Mouse (Mus musculus): Measurements from ENCODE around the gene Otulin.

Otulin gene

DNA sequence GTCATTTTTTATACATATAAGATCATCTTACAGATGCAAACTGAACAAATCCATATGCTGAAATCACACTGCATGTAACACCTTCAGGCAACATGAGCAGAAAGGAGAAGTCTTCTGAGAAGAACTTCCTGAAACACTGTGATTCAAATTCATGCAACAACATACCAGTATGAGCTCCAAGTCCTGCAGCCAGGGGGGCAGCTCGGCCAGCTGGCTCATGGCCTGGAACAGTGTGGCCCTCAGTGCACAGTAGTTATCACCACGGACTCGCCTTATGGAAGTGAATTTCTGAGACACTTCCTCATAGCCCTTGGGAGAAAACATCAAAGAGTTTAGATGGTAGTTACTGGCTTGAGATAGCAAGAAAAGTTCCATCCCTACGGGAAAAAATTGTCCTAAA lies 14.3 kb downstream of the Otulin start:
- DNase-seq (ENCODE audit: low read depth, low spot score), result no peak

DNA sequence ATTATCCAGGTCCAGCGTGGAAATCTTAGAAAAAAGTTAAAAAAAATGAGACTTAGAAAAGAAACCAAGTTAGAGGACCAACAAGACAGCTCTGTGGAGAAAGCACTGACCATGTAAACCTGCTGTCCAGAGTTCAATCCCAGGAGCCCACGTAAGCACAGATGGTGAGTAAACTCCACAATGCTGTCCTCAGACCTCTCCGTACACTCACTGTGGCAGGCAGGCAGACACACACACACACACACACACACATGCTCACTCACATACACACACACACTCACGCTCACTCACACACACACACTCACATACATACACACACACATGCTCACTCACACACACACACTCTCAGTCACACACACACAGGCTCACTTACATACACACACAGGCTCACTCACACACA lies 17.2 kb downstream of the Otulin start:
- DNase-seq (ENCODE audit: low read depth, low spot score), result no peak

DNA sequence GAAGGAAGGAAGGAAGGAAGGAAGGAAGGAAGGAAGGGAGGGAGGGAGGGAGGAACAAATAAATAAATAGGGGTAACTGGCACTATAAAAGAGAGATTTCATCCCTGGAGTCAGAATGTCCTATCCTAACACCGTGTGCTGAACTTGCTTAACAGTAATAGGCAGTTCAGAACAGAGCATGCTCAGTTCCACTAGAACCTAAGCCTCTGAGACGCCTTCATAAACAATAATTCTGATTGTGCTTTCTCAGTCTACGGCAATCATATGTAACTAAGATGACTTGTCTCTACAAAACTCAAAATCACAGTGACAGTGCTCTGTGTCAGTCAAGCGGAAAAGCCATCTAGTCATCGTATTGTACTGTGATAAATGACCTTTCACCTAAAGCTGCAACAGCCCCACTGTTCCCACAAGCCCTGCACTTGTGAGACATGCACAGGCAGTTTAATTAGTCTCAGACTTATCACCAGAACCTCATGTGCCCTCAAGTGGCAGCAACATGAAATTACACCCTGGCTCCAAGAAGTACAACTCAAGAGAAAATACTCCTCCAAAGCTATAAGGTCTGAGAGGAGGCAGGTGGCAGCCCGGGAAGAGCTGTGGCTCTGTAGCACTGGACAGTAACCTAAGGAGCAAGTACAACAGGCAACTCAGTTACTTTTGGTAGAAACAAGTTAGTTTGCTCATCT lies 17.8 kb downstream of the Otulin start:
- peak; percentile 79 for DNase-seq (ENCODE audit: low read depth, low spot score)

DNA sequence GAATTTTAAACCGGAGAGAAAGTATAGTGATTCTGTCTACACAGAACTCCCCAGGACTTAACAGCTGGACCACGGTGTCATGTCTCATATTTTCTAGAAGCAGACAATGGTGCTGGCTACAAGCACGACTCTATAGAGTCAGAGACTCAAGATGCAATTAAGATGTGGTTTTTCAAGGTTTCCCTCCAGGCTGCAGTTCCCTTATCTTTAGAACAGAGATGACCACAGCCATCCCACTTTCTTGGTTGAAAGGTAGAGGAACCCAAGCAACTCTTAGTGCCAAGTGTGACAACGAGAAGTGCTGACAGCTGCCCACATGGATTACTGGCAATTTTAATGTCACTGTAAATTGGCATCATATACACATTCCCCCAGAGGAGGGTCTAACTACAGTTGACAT lies 20.9 kb downstream of the Otulin start:
- DNase-seq (ENCODE audit: low read depth, low spot score), result no peak

DNA sequence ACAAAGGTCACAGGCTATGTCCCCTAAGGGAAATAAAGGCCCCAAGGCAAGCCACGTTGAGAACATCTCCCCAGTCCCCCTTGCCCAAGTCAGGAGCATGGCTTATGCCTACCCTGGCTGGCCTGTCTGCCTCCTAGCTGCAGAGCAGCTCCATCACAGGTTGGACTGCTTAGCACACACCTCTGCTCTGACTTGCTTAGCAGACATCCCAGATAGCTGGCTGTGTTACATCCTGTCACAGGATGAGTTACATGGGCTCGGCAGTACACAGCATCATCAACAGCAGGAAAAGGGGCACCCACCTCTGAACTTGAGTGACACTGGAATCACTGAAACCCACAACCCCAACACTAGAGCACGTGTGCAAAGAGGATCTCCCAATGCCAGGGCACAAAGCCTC lies 25.2 kb downstream of the Otulin start:
- DNase-seq (ENCODE audit: low read depth, low spot score), result peak; percentile 14

DNA sequence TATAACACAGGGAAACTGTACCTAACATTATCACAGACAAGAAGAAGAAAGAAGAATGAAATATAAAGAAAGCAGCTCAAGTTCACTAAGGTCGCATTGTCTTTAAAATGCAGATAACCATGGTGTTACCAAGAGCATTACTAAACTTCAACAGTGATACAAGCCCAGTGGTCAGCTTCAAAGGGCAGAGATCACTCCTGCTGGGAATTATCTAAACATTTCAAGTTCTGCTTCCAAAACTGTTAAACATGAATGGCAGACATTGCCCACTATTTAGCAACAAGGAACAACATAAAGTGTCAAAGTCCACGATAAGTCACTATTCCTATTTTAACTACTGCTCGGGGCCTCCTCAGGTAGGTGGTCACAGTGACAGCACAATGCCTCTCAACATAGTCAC lies 25.9 kb downstream of the Otulin start:
- no peak for DNase-seq (ENCODE audit: low read depth, low spot score)

DNA sequence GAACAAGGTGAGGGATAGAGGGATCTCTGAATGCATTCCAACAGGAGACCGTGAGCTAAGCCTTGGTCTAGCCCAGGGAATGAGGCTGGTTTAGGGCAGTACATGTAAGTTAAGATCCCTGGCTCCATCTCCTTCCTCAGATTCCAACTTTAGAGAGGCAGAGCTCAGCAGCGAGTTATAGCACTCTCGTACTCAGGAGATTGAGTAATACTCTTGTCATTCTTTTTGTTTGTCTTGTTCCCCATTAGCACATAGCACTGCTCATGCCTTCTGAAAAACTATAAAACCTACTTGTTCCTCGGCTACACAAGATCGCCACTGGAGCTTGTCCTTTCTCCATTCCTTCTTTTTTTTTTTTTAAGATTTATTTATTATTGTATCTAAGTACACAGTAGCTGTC lies 30.0 kb downstream of the Otulin start:
- no peak for DNase-seq (ENCODE audit: low read depth, low spot score)

DNA sequence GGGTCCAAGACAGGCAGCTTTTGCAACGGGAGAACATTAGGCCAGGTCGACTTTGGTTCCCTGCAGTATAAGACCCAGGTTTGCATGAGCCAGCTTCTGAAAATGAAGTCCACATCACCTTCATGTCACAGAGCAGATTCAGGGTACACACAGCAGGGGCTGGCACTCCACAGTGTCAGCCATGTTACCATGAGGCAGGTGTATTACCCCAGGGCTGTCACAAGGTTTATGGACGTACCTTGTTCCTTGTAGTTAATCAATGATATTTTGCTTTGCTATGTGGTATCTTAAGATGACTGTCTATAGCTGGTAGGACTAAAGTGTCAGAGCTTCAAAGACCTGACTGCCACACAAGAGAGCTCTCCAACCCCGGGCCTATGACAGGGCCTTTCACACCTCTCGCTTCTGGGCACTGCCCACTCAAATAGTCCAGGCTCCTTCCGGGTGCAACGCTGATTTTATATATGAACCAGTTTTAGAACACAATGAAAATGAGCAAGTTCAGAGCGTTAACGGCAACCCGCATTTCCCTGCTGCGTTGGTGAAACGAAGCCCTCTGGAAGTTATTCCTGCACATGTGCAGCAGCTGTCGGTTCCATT lies 31.6 kb downstream of the Otulin start:
- no peak for DNase-seq (ENCODE audit: low read depth, low spot score)

DNA sequence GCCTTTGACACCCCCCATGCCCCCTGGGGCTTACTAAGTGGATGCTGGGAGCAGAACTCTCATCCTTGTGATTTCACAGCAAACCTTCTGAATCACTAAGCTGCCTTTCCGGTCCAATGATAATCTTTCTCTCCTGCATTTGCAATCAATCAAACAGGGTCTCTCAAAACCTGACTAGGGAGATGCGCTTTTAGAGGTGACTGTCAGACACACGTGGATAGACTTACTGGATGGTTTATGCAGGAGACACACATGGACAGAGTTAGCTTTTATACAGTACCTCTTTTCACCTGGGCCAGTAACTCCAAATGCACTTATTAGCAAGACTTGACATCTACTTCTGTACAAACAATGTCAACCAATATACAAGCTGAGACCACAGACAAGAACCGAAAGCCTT lies 33.0 kb downstream of the Otulin start:
- no peak for DNase-seq (ENCODE audit: low read depth, low spot score)

DNA sequence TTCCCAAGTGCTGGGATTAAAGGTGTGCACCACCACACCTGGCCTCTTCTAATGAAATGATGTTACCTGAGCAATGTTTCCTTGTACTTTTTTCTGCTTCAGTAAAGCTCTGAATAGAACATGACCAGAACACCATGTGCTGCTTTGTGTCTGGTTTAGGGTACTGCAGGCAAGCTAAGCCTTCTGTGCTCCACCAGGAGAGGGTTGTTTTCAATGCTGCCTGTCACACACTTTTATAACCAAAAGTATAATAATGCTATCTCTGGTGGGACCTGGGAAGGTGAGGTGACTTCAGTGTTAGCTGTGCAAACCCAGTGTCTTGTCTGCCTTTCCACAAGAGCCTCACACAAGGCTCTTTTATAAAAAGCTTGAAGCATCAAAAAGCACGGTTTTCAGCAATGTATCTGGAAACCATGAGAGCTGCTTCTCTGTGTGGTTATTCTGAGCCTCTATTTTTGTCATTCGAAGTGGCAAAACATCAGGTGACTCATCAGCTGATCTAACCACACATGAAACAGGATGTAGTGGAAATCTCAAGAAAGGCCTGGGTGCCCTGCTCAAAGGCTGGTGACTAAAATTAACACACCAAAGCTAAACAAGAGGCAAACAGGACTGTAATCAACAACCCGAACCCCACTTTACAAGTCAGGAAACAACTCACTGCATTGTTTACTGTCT lies 33.9 kb downstream of the Otulin start:
- DNase-seq (ENCODE audit: low read depth, low spot score), result peak; percentile 92

DNA sequence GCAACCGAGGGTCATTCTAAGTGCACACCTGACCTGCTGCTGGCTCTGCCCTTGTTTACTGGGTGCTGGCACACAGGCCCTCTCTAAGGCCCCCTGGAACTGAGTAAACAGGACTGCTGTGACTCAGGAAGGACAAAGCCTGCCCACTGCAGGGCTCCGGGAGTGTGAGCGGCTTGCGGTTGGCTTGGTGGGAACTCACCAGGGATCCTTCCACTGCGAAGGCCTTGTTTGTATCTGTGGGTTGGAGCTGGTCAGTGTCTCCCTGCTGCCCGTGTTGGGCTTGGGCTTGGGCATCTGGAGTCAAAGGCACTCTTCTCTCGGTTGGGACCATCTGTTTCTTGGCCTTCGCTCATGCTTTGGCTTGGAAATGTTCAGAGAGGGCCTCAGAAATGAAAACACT lies 34.9 kb downstream of the Otulin start:
- DNase-seq (ENCODE audit: low read depth, low spot score), result no peak

DNA sequence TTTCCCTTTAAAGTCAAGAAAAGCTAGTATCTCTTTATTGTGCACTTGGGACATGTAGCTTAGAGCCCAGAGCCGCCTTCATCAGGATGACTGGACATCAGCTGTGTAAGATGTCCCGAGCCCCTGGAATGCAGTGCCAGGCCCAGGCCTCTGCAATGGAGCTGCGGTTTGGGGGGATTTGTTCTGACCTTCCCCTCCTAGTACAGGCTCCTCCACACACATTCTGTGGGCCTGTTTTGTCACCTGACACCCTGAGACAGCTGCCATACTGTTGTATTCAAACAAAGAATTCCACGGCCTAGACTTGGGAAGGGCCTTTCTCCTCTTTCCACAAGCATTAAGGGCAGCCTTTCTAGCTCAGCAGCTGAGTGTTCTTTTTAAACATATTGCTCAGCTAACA lies 35.5 kb downstream of the Otulin start:
- DNase-seq (ENCODE audit: low read depth, low spot score), result no peak

DNA sequence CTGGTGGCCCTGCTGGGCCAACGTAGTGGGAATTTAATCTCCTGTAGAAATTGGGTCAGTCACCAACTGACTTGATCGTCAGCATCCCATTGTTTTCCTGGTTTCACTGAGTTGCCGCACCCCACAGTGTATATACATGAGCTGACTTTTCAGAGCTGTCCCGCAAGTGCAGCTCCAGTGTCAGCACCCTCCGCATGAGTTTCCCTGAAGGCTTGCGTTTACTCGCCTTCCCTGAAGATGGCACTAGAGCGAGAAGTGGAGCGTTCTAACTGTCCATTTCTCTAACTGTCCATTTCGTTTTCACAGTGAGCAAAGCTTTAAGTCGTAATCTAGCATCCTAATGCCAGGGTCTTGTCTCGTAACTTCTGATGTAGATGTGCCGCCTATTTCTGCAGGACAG lies 36.8 kb downstream of the Otulin start:
- DNase-seq (ENCODE audit: low read depth, low spot score), result no peak

DNA sequence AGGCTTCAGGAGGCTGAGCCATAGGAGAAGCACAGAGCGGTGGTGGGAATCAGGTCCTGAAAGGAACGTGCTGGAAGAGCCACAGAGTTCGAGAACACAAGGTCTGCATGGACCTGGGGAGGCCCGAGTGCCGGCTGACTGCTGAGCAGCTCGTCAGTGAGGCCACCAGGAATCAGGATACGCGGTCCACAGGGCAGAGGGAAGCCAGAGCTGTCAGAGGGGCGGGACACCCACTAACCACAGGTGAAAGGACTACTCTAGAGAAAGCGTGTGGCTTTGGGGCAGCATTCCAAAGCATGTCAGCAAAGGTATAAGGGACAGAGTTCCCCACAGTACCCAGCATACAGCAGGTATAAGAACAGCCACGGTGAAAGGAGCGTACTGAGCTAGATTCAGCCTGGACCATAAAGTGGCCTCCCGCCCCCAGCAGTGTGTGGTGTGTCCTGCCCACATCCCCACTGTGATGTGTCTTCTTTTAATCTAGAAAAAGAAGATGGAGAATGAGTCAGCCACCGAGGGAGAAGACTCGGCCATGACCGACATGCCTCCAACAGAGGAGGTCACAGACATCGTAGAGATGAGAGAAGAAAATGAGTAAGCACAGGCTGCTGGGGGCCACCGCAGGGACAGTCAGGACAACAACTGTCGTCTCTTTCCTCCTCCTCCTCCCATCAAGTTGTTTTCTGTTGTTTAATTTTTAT lies 37.7 kb downstream of the Otulin start:
- DNase-seq (ENCODE audit: low read depth, low spot score), result no peak

DNA sequence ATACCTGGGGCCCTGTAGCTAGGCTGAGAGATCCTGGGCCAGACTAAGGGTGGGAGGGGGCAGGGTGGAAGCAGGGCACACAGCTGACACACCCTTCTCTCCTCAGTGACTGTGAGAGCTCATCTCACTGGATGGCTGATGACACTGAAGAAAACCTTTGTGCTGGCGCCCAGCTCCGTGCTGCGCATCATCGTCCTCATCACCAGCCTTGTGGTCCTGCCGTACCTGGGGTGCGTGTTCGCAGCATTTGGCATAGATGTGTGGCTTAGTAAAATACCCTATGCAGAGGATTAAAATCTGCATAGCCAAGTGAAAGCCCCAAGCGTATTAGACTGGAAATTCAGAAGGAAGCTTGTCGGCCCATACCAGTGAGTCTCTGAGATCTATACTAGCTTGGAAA lies 39.7 kb downstream of the Otulin start:
- DNase-seq (ENCODE audit: low read depth, low spot score), result no peak

DNA sequence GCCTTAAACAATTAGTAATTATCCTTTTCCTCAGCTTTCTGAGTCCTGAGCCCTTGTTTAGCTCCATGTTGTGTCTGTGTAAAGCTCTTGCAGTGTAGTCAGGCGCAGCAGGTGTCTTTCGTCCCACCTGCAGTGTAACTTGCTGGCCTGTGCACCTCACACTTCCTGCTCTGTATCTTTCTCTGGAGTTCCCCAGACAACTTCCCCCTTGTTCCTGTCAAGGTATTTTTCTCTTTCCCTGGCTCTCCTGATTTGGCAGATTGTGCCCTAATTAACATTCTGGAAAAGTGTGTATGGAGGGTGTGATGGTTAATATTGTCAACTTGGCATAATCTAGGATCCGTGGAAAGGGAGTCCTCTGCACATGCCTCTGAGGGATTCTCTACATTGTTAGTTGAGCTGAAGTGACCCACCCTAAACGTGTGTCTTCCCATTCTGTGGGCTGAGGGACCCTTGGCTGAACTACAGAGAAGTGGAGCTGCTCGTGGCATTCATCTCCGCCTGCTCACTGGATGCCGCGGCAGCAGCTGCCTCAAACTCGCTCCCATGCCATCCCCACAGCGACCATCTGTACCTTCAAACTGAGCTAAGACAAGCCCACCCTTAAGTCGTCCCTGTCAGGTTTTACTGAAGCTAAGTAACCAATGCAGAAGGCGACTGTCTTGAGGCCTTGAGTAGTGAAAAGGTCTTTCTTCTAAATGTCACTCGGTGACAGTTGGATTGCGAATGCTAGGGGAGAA lies 42.2 kb downstream of the Otulin start:
- DNase-seq (ENCODE audit: low read depth, low spot score), result no peak

DNA sequence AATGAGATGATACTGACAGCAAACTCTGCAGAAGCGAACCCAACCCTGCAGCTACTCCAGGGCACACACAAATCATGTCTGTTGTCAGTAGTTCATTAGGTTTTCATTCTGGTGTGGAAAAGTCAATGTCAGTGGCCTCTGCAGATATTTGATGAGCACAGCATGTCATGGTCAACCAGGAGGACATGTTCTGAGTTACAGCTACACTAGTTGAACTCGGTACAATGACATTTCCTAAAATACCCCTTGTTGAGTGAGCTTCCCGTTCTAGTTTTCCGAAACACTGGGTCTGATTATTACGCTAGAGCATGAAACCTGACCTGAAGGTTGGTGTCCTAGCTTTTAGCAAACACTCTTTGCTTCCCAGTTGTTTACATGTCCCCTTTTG lies 44.4 kb downstream of the Otulin start:
- DNase-seq (ENCODE audit: low read depth, low spot score), result no peak

DNA sequence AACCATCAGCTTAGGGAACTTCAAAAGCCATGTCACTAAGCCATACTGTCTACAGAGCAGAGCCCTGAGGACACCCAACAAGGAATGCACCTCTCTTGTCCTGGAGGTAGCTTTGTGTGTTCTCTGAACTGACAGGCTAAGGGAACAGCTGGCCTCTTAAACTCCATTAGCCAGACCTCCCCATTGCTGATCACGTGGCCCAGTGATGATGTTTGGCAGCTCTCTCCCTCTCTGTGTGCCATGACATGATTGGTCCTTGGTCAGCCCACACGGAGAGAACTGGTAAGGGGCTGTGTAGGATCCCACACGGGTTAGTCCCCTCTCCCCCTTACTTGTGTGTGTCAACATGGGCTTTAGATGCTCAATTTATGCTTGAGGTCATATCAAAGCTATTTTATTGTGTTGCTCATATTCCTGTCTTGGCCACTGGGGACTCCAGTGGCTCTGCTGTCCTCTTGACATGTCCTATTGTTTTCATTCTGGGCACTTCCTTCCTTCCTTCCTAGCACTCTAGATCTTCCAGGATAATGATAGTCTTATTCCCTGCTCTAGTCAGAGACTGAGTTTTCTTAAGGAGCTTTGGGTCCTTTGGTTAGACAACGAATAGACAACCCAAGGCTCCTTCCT lies 44.9 kb downstream of the Otulin start:
- DNase-seq (ENCODE audit: low read depth, low spot score), result no peak

DNA sequence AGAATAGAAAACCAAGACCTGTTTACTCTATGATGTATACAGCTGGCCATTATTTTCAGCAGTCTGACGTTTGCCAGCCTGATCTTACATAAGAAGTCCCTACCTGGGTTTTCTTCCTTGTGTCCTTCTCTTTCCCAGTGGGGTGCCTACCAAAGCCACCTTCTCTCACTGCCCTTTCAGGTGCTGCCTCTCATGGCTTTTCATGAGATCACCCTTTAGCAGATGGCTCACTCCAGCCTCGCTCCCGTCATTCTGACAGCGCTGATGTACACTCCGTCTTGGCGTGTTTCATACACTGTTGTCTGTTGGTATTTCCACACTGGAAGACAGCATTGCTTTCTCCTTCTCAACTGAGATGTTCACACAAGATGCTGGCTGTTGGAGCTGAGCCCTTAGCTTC lies 46.9 kb downstream of the Otulin start:
- DNase-seq (ENCODE audit: low read depth, low spot score), result no peak

DNA sequence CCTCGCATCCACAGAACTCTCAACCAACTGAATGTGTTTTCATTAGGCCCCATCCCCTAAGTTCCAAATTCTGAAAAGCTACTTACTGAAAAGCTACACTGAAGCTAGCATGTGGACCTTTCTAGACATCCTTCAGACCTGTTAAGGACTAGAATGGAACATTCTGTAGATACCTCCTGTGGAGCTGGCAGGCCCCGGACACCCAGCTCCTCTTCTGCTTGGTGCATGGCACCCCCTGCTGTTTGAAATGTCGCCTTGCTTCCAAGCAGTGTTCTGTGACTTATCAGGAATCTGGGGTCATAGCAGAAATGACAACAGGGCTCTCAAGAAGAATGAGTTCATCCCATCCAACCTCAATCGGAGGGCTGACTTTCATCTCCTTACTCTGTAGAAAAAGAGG lies 47.5 kb downstream of the Otulin start:
- DNase-seq (ENCODE audit: low read depth, low spot score), result peak; percentile 46

DNA sequence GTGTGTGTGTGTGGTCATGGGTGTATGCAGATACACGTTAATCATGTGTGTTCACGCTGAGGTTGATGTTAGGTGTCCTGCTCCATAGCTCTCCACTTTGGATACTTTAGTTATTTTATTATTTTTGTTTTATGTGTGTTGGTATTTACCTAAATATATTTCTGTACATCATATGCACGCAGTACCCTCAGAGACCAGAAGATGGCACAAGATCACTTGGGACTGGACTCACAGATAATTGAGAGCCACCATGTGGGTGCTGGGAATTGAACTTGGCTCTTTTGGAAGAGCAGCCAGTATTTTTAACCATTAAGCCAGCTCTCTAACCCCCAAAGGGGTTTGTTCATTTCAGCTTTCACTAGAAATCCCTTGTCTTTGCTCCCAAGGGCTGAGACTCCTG lies 48.1 kb downstream of the Otulin start:
- peak; percentile 44 for DNase-seq (ENCODE audit: low read depth, low spot score)

DNA sequence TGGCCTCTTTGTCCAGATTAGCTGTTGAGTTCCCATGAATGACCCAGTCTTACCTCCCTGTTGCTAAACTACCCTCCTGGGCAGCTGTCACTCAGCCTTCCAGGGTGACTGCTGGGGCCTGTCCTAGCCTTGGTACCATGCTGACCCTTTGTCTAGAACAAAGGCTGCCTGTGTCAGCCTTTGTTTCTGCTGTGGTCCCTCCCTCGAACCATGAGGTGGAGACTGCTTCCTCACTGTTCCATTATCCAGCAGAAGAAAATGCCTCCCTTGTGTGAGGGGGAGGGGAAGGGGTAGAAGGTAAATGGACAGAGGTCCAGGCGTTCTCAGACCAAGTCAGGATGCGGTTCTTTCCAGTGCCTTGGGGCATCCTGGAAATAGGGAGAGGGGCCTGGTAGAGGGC lies 48.9 kb downstream of the Otulin start:
- DNase-seq (ENCODE audit: low read depth, low spot score), result no peak

All from CD4-positive helper T cell, adult 2 months (primary cell).